Mouse (Mus musculus) neural tube, embryonic 12.5 days (tissue): ENCODE data around the gene 1700074P13Rik. TPM values are rescaled to one million over a fixed set of nuclear protein-coding genes. Genes with fewer than 3 reads are reported as not detected.

Experiments
- polyA plus RNA-seq: library from polyadenylated mRNA; unstranded; fragments of >200 nt; fragmentation: Nextera tagmentation; extraction: Ambion mirVana; gene quantifications from 2 replicates; pipeline ENCODE4 v1.2.1, GENCODE M21; 2016

The 1700074P13Rik gene
- polyA plus RNA-seq, 1 experiment from 2014 or later = not detected

Other genes starting within 250 kb of the 1700074P13Rik start
- gene Moxd2, start 53.1 kb downstream of the 1700074P13Rik start, polyA plus RNA-seq = not detected in 2 replicates
- not detected in 2 replicates for gene Prss58, start 40.2 kb downstream of the 1700074P13Rik start, polyA plus RNA-seq
- gene Gm4744, start 11.3 kb upstream of the 1700074P13Rik start, polyA plus RNA-seq = not detected in 2 replicates
- not detected in 2 replicates for gene 1810009J06Rik, start 24.2 kb upstream of the 1700074P13Rik start, polyA plus RNA-seq
- gene Gm2663, start 58.9 kb upstream of the 1700074P13Rik start, polyA plus RNA-seq = not detected in 2 replicates
- not detected in 2 replicates for gene 2210010C04Rik, start 95.0 kb upstream of the 1700074P13Rik start, polyA plus RNA-seq